Mouse (Mus musculus) inflammation-experienced regulatory T-cells, adult 6 months (primary cell): ENCODE measurements around the gene Kti12. TPM values are rescaled to one million over a fixed set of nuclear protein-coding genes. Genes with fewer than 3 reads are reported as not detected.

Source experiments
- ATAC-seq: one replicate; pipeline ENCODE4 v1.8.0; 2017
- polyA plus RNA-seq, 3 experiments: library from polyadenylated mRNA; unstranded; fragments of 100-300 nt; shearing (Covaris generic); gene quantifications; one replicate each; pipeline ENCODE4 v1.2.1; 2017

Gene Kti12
- polyA plus RNA-seq, 3 experiments from 2014 or later = 9.9 to 12.9 (median 11.8) TPM

DNA sequence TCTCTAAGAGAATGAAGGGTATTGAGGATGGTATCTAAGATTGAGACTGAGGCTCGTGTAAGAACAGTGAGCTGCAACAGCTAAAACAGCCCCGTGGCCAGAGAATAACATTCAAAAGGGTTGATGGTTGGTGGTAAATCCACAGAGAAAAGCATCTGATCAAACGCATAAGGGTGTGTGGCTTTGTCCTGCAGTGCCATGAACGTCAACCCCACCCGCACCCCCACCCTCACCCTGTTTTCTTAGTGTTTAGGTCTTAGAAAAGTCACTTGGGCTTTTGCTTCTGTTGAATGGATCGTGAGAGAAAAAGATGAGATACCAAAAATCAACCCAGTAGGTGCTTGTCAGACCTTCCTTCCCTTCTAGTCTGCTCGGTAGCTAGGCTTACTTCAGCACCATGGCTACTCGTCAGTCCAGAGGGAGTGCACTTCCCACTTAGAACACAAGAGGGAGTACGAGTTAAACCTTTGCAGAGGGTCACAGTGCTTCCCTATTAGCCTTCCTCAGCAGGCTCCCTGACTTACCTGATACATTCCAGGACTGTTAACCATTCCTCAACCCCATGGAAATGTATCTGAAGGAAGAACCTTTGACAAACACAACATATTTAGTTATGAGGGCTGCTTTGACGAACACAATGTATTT, 22.3 kb downstream of the Kti12 start:
- ATAC-seq = peak; percentile 56

DNA sequence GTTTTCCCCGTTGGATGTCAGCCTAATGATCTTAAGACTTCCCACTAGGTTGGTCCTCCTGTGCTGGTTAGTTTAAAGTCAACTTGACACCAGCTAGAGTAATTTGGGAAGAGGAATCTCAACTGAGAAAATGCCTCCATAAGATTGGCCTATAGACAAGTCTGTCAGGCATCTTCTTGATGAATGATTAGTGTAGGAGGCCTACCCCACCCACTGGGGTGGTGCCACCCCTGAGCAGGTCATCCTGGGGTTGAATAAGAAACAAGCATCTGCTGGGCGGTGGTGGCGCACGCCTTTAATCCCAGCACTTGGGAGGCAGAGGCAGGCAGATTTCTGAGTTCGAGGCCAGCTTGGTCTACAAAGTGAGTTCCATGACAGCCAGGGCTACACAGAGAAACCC, 26.2 kb downstream of the Kti12 start:
- no peak for ATAC-seq

DNA sequence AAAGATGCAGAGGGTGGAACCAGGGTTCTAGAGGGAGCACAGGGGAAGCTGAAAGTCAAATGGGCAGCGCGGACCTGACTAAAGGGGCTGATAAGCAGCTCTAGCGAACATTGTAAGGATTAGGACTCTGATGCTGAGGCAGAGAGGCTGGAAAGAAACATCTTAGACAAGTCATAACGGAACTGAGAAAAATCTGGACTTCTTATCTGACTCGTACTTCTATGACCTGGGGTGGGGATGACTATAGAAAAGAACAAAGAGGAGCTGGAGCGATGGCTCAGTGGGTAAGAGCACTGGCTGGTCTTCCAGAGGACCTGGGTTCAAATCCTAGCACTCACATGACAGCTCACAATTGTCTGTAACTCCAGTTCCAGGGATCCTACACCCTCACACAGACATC, 30.3 kb downstream of the Kti12 start:
- no peak for ATAC-seq

DNA sequence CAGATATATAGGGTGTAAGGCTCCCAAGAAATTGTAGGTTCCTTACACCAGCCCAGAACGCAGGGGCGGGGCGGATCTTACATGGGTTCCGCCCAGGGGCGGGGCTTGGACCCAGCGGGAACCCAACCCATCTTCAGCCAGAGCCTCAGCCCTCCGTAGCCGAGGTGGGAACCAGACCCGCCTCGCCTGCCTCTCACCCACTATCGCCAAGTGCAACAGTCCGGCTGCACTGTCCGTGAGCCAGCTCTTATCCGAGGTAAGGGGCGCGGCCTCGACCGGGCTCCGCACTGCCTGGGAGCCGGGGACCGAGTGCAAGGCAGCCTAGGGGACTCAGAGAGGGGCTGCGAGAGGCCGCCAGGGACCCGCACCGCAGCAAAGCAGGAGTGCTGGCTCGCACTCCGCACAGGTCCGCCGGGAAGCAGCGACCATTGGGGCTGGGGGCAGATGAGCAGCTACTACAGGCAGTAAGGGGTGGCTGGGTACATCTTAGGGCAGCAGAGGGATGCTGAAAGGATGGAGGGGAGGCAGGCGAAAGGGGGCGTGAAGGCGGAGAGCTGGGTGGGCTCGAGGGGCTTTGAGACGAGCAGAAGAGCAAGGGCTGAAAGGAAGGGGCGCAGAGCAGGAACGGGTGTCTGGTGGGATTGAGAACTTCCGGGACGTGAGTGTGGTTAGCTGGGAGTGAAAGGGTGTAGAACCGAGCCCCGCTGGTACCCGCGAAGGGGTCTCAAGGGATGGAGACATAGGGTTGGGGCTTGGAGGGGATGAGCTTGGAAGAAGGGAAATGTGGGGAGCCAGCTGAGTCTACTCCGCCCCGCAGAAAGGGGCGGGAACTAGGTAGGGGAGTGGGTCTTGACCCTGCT, 31.6 kb downstream of the Kti12 start, which contains the start of gene Rab3b:
Gene Rab3b (plus strand): TSS at position 101 of the 860 bp plus-strand sequence.
- ATAC-seq = peak; percentile 70

DNA sequence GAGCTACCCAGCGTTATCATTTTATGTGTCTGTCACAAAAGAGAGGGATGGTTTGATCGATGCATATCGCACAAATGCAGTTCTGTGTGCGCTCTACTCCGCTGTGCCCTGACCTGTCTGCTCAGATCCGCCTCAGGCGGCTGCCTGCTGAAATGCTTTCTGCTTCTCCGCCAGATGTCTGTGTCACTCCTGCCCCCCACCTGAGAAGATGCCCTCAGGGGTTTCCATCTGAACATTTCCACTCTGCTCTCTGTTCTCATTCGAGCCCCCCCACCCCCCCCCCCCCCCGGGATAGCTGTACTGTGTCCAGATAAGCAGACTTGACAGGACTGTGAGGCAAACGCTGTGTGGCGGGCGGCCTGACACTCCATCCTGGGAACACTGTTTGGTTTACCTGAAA, 36.2 kb downstream of the Kti12 start:
- no peak for ATAC-seq

GRCm38 (mm10) chr4:108887456-108887855, 39.9 kb downstream of the Kti12 start:
- no peak for ATAC-seq

DNA sequence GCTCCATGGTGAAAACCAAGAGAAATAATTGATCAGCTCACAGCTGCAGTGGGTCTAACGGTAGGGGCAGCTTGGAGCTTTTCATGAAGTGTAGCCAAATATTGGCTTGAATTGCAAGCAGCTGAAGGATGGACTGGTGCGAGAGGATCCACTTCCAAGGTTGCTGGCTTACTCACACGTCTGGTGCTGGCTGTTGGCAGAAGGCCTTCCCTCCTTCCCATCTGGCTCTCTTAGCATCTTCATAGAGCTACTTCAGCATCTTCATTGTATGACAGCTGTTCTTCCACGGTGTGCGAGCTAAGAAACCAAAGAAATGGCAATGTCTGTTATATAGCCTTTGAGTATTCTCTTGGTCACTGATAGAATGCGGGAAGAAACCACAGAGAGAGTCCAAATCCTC, 43.3 kb downstream of the Kti12 start:
- no peak for ATAC-seq

Other genes with a start within 250 kb of the Kti12 start
- gene Cc2d1b, start 227.8 kb upstream of the Kti12 start, polyA plus RNA-seq = 10 to 100 TPM; 24.1 to 37.9 (median 35.3) TPM
- gene 3110021N24Rik, start 128.1 kb upstream of the Kti12 start, polyA plus RNA-seq = not detected
- under 1 TPM; 0.71 to 0.83 (median 0.72) TPM for gene Zfyve9, start 67.0 kb upstream of the Kti12 start, polyA plus RNA-seq
- 10 to 100 TPM; 48.1 to 89.6 (median 55.2) TPM for gene Btf3l4, start 14.2 kb upstream of the Kti12 start, polyA plus RNA-seq
- 10 to 100 TPM; 59.8 to 63.3 (median 61.0) TPM for gene Txndc12, start 13.2 kb upstream of the Kti12 start, polyA plus RNA-seq
- under 1 TPM in 2 of 3 experiments, not detected in 1; 0.34 to 0.68 TPM for gene A730015C16Rik, start 834 bp downstream of the Kti12 start, polyA plus RNA-seq
- gene Rab3b, start 31.3 kb downstream of the Kti12 start, polyA plus RNA-seq = under 1 TPM in 1 of 3 experiments, not detected in 2; 0.45 TPM
- gene Nrd1, start 152.9 kb downstream of the Kti12 start, polyA plus RNA-seq = 10 to 100 TPM; 45.7 to 77.6 (median 58.3) TPM